In the genomic region with DNA sequence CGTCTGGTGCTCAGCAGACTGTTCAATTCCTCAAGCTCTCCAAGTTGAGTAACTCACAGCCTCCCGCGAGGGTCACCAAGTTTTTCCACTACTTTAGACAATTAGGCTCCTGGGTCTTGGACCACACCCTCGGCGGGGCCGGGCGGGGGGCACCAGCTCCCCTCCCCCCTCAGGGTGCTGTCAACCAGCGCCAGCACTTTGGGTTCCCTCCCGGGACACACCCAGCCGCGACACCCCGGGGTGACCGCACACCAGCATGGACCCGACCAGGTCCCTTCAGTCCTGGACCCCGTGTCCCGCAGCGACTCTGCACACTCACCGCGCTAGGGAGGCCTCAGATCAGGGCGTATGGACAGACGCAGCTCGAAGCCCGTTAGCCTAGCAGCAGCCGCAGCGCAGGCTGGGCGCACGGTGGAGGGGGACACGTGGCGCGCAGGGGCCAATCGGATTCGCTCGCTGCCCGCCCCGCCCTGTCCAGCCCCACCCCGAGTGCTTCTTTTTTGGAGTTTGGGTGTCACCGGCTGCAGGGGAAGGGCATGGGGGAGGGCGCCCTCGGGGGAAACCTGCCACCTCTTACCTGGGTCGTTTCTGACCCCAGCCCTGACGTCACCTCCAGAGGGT, we compare ENCODE assay signal across 8 mouse cellular contexts. TPM values are rescaled to one million over a fixed set of nuclear protein-coding genes. Genes with fewer than 3 reads are reported as not detected.
DNase-seq lines count a peak whose midpoint lies in the region; ATAC-seq and TF ChIP-seq lines count a peak whose summit lies in the region.

A gene (minus strand): TSS at position 406 of the 621 bp plus-strand sequence.

- WGBS in forebrain, embryonic 12.5 days, result under 1% methylated on average over 41 of the region's 41 CpGs
- WGBS in heart, postnatal 0 days, result under 1% methylated on average over 41 of the region's 41 CpGs
- WGBS in lung, embryonic 14.5 days, result under 1% methylated on average over 41 of the region's 41 CpGs

- peak within 1 kb of the TSS; percentile 95 for H3K4me2 ChIP-seq in forebrain, embryonic 12.5 days
- H3K4me2 ChIP-seq in heart, postnatal 0 days (ENCODE audit: low read depth, low read length), result peak within 1 kb of the TSS; percentile 99
- H3K4me2 ChIP-seq in lung, embryonic 14.5 days, result peak within 1 kb of the TSS; percentile 94

- peak within 1 kb of the TSS; percentile 58 for H3K9ac ChIP-seq in forebrain, embryonic 12.5 days
- peak within 1 kb of the TSS; percentile 89 for H3K9ac ChIP-seq in heart, postnatal 0 days (replicated peaks; ENCODE audit: low read depth, low read length)
- peak within 1 kb of the TSS; percentile 80 for H3K9ac ChIP-seq in lung, embryonic 14.5 days

- ATAC-seq in forebrain, embryonic 12.5 days (ENCODE audit: low FRiP score), result peak; percentile 90
- peak; percentile 97 for ATAC-seq in heart, postnatal 0 days (ENCODE audit: insufficient read depth, low read depth)
- peak; percentile 92 for ATAC-seq in lung, embryonic 14.5 days (ENCODE audit: insufficient read depth)
- peak; percentile 64 for ATAC-seq in neutrophil, adult 5-6 weeks (ENCODE audit: extremely low read depth, insufficient number of reproducible peaks, low FRiP score, poor library complexity, severe bottlenecking)

- H3K4me3 ChIP-seq in forebrain, embryonic 12.5 days (replicated peaks), result peak within 1 kb of the TSS; percentile 52
- peak within 1 kb of the TSS; percentile 90 for H3K4me3 ChIP-seq in heart, postnatal 0 days (ENCODE audit: low read depth, low read length)
- H3K4me3 ChIP-seq in lung, embryonic 14.5 days (ENCODE audit: low read depth, low read length), result peak within 1 kb of the TSS; percentile 80

- TF ChIP-seq EP300 in heart, postnatal 0 days (IDR thresholded peaks at IDR 0.05; ENCODE audit: low read depth), result no peak

- no peak for TF ChIP-seq CTCF in heart, postnatal 0 days (IDR thresholded peaks at IDR 0.05; ENCODE audit: low read depth)
- no peak for TF ChIP-seq CTCF in lung, embryonic 14.5 days (IDR thresholded peaks at IDR 0.05; ENCODE audit: low read depth)

- DNase-seq in ES-CJ7 (ENCODE audit: low read depth, low spot score), result peak; percentile 80
- peak; percentile 67 for DNase-seq in c-Kit-positive CD71-positive TER-119-positive erythroid progenitor cells, embryonic 14.5 days (ENCODE audit: low spot score)
- peak; percentile 90 for DNase-seq in heart, postnatal 0 days (ENCODE audit: low spot score)
- peak; percentile 86 to 91 for DNase-seq in kidney, postnatal 4 days
- DNase-seq in lung, embryonic 14.5 days, result peak; percentile 91
- peak; percentile 70 for DNase-seq in testis, postnatal 14 days (ENCODE audit: low spot score)

- no peak within 1 kb of the TSS for H3K27ac ChIP-seq in forebrain, embryonic 12.5 days
- peak within 1 kb of the TSS; percentile 90 for H3K27ac ChIP-seq in heart, postnatal 0 days (ENCODE audit: low read depth)
- peak within 1 kb of the TSS; percentile 98 for H3K27ac ChIP-seq in lung, embryonic 14.5 days (ENCODE audit: low read depth)

- no peaks in the 10 kb centered on the region for H3K36me3 ChIP-seq in forebrain, embryonic 12.5 days (replicated peaks)
- no peaks in the 10 kb centered on the region for H3K36me3 ChIP-seq in heart, postnatal 0 days (replicated peaks; ENCODE audit: control insufficient read depth, insufficient read depth, low read length)
- no peaks in the 10 kb centered on the region for H3K36me3 ChIP-seq in lung, embryonic 14.5 days (ENCODE audit: insufficient read depth)

- peaks cover 39% of the 10 kb centered on the region for H3K27me3 ChIP-seq in forebrain, embryonic 12.5 days
- no peaks in the 10 kb centered on the region for H3K27me3 ChIP-seq in heart, postnatal 0 days (ENCODE audit: control insufficient read depth, insufficient read depth, low read length)
- H3K27me3 ChIP-seq in lung, embryonic 14.5 days (ENCODE audit: insufficient read depth, low read length), result no peaks in the 10 kb centered on the region

- H3K9me3 ChIP-seq in forebrain, embryonic 12.5 days, result no peaks in the 10 kb centered on the region
- H3K9me3 ChIP-seq in heart, postnatal 0 days (replicated peaks; ENCODE audit: control insufficient read depth, low read length), result no peaks in the 10 kb centered on the region
- H3K9me3 ChIP-seq in lung, embryonic 14.5 days (ENCODE audit: low read depth, low read length), result no peaks in the 10 kb centered on the region

- H3K4me1 ChIP-seq in forebrain, embryonic 12.5 days, result peaks cover 27% of the 10 kb centered on the region
- peaks cover 22% of the 10 kb centered on the region for H3K4me1 ChIP-seq in heart, postnatal 0 days (ENCODE audit: control insufficient read depth, insufficient read depth)
- H3K4me1 ChIP-seq in lung, embryonic 14.5 days (ENCODE audit: insufficient read depth), result peaks cover 20% of the 10 kb centered on the region

RNA-seq across cellular contexts. Expression of the gene that starts here (rescaled TPM):
- polyA plus RNA-seq in forebrain, embryonic 12.5 days (2016; fragmentation: Nextera tagmentation; extraction: Ambion mirVana), result 46.6 and 59.1 TPM in 2 replicates
- total RNA-seq in heart, postnatal 0 days (2014; rRNA removed; ENCODE audit: low replicate concordance), result 306 and 424 TPM in 2 replicates
- 250 and 254 TPM in 2 replicates for polyA plus RNA-seq in heart, postnatal 0 days (2015; fragmentation: Nextera tagmentation; extraction: Ambion mirVana)
- polyA plus RNA-seq in lung, embryonic 14.5 days (2014; fragmentation: Nextera tagmentation; extraction: Ambion mirVana), result 406 and 411 TPM in 2 replicates
- 177 and 181 TPM in 2 replicates for total RNA-seq in neutrophil, adult 5-6 weeks (2017)
